ENCODE assay signal across 36 mouse cellular contexts in the genomic region with DNA sequence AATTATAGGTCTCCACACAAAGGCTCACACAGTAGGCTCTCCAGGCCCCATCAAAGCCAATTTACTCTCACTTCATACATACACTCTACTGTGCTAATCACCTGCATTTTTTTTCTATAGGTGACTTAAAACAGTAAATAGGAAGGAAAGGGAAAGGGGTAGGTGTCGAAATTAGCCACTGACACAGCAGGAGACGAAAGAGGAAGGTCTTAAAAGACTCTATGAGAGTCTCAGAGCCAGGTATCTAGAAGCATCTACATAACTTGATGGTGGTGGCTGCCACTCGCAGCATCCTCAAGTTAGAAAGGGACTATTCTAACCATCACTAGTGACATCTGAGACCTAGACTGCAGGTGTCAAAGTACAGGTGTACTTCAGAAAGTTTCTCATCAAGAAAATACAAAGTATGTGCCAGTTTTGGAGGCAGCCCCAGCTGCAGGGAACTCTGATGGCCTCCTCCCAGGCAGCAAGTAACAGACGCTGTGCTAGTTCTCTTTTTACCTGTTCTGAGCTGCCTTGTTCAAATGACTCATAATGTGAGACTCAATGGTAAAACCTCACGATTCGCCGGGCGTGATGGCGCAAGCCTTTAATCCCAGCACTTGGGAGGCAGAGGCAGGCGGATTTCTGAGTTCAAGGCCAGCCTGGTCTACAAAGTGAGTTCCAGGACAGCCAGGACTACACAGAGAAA. TPM values are rescaled to one million over a fixed set of nuclear protein-coding genes. Genes with fewer than 3 reads are reported as not detected.
"Had no signal": no experiment of that assay in that cellular context is flagged by ENCODE, and none has a peak within 500 bp of the region (broad histone marks: within the 10 kb centered on the region; RNA-seq: fewer than 3 reads in every experiment).

No protein-coding gene starts in this region.

- H3K27me3 ChIP-seq: heart, embryonic 12.5 days; hindbrain, embryonic 12.5 days; intestine, embryonic 15.5 days; limb, embryonic 12.5 days had no signal

- ATAC-seq: hindbrain, embryonic 16.5 days; inflammation-experienced regulatory T-cells, adult 6 months; intestine, embryonic 15.5 days; intestine, postnatal 0 days had no signal

- H3K9ac ChIP-seq: heart, embryonic 12.5 days; hindbrain, embryonic 12.5 days; hindbrain, embryonic 14.5 days; intestine, embryonic 15.5 days; limb, embryonic 12.5 days had no signal

- H3K4me1 ChIP-seq: hindbrain, embryonic 10.5 days; hindbrain, embryonic 12.5 days; intestine, embryonic 15.5 days; limb, embryonic 10.5 days; limb, embryonic 12.5 days had no signal

- H3K4me3 ChIP-seq: heart, embryonic 10.5 days; heart, embryonic 12.5 days; hindbrain, embryonic 10.5 days; hindbrain, embryonic 12.5 days; intestine, embryonic 15.5 days; limb, embryonic 10.5 days; limb, embryonic 12.5 days had no signal

- H3K9me3 ChIP-seq: heart, embryonic 10.5 days; heart, embryonic 12.5 days; hindbrain, embryonic 10.5 days; hindbrain, embryonic 12.5 days; intestine, embryonic 15.5 days; limb, embryonic 10.5 days; limb, embryonic 12.5 days had no signal

- H3K4me2 ChIP-seq: heart, embryonic 12.5 days; hindbrain, embryonic 12.5 days; hindbrain, embryonic 14.5 days; intestine, embryonic 15.5 days; limb, embryonic 12.5 days had no signal

- H3K27ac ChIP-seq: heart, embryonic 10.5 days; hindbrain, embryonic 10.5 days; hindbrain, embryonic 12.5 days; hindbrain, embryonic 14.5 days; intestine, embryonic 15.5 days; limb, embryonic 10.5 days; limb, embryonic 12.5 days had no signal

- DNase-seq: gastrocnemius, postnatal 14 days; gastrocnemius, postnatal 36 days; heart, adult 11 months; heart, postnatal 10 days; heart, postnatal 4 days; kidney, adult 18-20 months; kidney, adult 8-10 months; kidney, postnatal 10 days; kidney, postnatal 36 days; layer of hippocampus, adult 9-11 months; layer of hippocampus, postnatal 36 days; liver had no signal

RNA-seq across cellular contexts. Expression of a gene that starts 40.5 kb away (rescaled TPM):
- total RNA-seq: heart, adult 8-10 months; heart, postnatal 10 days; heart, postnatal 25 days; layer of hippocampus, adult 18-20 months; layer of hippocampus, adult 8-10 months; layer of hippocampus, postnatal 14 days; layer of hippocampus, postnatal 36 days; left cerebral cortex, adult 18-20 months; left cerebral cortex, postnatal 14 days; left cerebral cortex, postnatal 36 days had no signal
- polyA plus RNA-seq: gonadal fat pad, adult 2 months; heart, embryonic 16.5 days; intestine, postnatal 0 days; kidney, embryonic 14.5 days; kidney, embryonic 16.5 days; large intestine, adult 2 months had no signal
